Mouse (Mus musculus) ovary, postnatal 10 days (tissue): ENCODE measurements around the gene Dmwd.

Experiments
- DNase-seq: peaks from one replicate; pipeline ENCODE4 v3.0.0; 2022; ENCODE audit warnings: low spot score

The Dmwd gene

GRCm38 (mm10) chr7:19075723-19076585, at the start of gene Dmwd:
Gene Dmwd, plus strand, starts transcription at chr7:19076227.
- peak; percentile 78 for DNase-seq

DNA sequence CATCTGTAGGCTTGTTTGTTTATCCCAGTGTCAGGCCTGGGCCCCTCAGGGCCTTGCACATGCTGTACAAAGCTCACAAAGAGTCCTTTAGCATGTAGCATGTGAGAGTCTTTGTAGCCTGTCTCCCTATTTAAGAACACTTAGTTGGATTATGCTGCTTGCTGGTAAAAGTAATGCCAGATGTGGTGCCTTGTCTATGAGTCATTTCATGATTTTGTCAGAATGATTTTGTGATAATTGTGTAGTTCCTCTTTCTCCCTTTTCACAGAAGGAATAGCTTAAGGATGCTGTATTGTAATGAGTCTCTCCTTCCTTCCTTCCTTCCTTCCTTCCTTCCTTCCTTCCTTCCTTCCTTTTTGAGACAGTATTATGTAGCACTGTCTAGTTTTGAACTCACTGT, 48.0 kb upstream of the Dmwd start:
- DNase-seq = no peak

- DNase-seq = peak; percentile 29
These were observed 46.9 kb upstream of the Dmwd start for GRCm38 (mm10) chr7:19029084-19029653.

DNA sequence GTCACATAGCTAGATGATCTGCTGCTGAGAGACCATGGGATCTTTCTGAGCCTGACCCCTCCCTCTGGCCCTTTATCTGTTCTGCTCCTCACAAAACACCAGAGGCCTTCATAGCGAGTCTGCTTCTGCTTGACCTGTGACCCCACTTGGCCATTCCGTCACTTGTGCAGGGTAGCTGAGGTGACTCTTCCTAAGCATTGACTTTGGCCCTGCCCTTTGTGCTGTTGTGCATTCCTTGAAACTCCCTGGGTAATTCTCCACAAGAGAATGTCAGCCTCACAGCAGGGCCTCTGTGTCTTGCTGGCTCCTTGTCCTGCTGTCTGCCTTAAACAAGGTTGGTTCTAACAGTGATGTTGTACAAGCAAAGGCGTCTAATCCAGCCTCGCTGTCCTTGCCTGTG, 44.4 kb upstream of the Dmwd start:
- no peak for DNase-seq

DNA sequence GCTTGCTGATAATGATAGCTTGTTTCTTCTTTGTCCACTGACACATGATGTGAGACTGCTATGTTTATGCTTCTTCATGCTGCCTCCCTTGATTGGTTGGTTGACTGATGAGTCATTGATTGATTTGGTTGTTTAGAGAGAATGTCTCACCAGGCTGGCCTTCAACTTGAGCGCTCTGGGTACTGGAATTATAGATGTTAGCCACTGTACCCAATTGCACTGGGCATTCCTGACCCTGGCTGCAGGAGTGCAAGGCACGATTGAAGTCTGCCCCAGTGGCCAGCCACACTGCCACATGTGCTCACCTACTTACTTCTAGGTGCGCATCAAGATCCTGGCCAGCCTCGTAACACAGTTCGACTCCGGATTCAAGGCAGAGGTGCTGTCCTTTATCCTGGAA, 31.4 kb upstream of the Dmwd start:
- no peak for DNase-seq

DNA sequence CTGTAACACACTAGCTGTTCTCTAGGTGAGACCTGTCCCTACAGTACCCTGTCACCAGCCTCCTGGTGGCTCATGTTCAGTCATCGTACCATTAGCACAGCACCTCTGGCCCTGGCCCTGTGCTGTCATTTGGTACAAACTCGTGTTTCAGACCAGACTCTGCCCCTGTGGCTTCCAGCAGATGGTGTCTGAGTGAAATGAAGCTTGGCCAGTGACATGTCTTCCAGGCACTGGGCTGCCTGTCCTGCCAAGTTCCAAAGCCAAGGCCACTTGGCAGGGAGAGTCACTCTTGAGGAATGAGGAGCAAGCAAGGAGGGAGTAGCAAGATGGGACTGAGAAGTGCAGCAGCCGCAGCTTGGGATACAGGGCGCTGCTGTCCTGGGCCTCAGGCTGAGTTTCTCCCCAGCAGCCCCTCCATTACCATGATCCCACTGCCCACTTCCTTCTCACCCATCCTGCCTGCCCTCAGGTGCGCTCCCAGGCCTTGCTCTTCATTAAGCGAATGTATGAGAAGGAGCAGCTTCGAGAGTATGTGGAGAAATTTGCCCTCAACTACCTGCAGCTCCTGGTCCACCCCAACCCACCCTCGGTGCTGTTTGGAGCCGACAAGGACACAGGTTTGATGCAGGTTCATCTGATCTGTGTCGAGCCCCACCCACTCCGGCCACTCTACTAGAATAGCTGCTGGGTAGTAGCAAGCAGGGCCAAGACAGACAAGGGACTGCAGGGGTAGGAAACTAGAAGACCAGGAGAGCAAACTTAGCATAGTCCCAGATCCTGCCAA, 29.5 kb upstream of the Dmwd start:
- DNase-seq = no peak

GRCm38 (mm10) chr7:19048006-19048527, 28.0 kb upstream of the Dmwd start:
- no peak for DNase-seq

GRCm38 (mm10) chr7:19049252-19049651, 26.8 kb upstream of the Dmwd start:
- DNase-seq = no peak

GRCm38 (mm10) chr7:19050172-19050571, 25.9 kb upstream of the Dmwd start:
- DNase-seq = no peak

GRCm38 (mm10) chr7:19051161-19051560, 24.9 kb upstream of the Dmwd start:
- DNase-seq = no peak

DNA sequence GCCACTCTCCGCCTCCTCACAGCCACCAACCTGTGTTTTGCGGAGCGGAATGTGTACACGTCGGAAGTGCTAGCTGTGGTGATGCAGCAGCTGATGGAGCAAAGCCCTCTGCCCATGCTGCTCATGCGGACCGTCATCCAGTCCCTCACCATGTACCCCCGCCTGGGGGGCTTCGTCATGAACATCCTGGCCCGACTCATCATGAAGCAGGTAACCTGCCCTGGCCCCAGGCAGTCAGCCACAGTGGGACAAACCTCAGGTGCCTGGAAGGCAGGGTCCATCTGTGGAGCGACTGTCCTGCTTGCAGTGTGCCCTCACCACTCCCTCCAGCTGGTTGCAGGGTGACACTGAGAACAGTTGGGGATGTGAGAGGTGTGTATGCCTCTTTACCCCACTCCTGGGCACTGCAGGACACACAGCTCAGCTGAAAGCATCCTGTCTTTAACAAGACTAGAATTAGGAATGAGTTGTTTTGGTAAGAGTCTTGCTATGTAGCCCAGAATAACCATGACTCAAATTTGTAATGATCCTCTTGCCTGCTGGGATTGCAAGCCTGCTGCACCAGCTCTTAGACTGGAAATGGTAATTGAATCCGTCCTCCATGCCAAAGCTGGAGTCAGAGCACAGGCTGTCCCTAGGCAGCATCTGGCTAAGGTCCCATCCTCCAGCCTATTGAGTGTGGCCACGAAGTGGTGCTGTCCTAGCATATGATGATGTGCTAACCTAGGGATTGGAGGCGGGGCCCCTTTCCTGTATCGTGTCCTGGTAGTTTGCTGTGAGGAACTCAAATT, 23.5 kb upstream of the Dmwd start:
- DNase-seq = no peak

GRCm38 (mm10) chr7:19053136-19053532, 22.9 kb upstream of the Dmwd start:
- no peak for DNase-seq

- DNase-seq = no peak
These were observed 21.8 kb upstream of the Dmwd start, which contains the start of gene Rsph6a for GRCm38 (mm10) chr7:19054047-19054776. Gene Rsph6a, plus strand, starts transcription at chr7:19054690.

- DNase-seq = no peak
These were observed 21.3 kb upstream of the Dmwd start for GRCm38 (mm10) chr7:19054777-19055076.

DNA sequence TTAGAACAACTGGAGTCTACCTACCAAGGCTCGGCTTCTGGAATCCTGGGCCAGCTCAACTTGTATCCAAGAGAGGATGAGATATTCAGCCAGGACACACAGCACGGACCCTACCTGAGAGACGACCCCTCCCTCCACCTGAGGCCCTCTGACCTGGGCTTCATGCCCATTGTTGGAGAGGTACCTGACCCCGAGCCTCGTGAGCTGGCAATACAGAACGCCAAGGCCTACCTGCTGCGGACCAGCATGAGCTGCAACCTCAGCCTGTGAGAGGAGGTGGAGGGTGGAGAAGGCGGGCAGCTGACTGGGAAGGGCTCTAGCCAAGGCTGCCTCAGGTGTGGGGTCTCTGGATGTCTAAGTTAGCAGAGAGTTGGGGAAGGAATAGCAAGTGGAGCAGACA, 20.9 kb upstream of the Dmwd start:
- DNase-seq = no peak

- no peak for DNase-seq
These were observed 18.6 kb upstream of the Dmwd start for GRCm38 (mm10) chr7:19057405-19057804.

DNA sequence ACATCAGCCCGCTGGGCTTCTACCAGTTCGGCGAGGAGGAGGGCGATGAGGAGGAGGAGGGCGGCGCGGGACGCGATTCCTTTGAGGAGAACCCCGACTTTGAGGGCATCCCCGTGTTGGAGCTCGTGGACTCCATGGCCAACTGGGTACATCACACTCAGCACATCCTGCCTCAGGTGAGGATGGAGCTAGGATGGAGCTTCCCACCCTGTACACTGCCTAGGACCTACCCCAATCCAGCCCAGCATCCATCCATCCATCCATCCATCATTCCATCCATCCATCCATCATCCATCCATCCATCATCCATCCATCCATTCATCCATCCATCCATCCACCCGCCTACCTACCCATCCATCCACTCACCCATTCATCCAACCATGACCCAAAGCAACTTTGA, 10.1 kb upstream of the Dmwd start:
- no peak for DNase-seq

DNA sequence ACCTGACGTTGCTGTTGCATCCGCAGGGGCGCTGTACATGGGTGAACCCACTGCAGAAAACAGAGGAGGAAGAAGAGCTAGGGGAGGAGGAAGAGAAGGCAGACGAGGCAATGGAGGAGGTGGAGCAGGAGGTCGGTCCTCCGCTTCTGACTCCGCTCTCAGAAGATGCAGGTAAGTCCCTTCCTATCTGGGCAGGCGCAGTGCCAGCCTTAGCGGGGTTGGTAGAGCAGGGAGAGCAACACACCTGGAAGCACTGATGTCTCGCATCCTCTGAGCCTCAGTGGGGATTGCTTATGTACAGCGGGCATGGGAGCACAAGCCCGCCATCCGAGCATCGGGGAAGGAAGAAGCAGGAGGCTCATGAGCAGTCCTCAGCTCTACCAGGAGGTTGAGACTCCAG, 9.0 kb upstream of the Dmwd start:
- DNase-seq = no peak

DNA sequence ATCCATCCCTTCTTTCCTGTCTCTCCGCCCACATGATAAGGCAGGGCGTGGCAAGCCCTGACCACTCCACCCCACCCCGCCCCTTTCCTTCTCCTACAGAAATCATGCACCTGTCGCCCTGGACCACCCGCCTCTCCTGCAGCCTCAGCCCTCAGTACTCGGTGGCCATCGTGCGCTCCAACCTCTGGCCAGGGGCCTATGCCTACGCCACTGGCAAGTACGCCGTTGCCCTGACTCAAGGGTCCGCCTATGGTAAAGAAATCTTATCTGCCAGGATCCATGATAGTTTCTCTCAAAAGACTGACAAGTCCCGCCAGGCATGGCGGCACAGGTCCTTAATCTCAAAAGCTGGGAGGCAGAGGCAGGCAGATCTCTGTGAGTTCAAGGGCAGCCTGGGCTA, 8.1 kb upstream of the Dmwd start:
- DNase-seq = no peak

GRCm38 (mm10) chr7:19068707-19069106, 7.3 kb upstream of the Dmwd start:
- peak; percentile 51 for DNase-seq

- DNase-seq = no peak
These were observed 6.5 kb upstream of the Dmwd start for GRCm38 (mm10) chr7:19069500-19069899.
